Mouse (Mus musculus) lung, postnatal 25 days (tissue): Measurements from ENCODE around the gene Gm9857.

Experiments used
- DNase-seq: peaks from one replicate; pipeline ENCODE4 v3.0.0; 2022; ENCODE audit warnings: low spot score

Gm9857 gene

DNA sequence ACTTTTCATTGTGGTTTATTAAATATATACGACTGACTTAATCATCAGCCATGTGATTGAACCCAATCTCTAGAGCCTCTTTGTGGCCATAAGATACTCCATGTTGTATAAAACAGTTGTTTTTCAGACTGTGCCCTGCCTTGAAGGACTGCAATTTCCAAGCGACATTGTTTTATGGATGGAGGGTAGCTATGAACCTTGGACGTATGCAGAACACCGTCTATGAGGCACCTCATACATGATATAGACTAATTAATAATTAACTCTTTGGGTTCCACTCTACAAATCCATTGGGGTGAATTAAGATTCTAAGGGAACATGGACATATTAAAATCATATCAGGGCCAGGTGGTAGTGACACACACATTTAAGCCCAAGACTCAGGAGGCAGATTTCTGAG lies 14.6 kb downstream of the Gm9857 start:
- no peak for DNase-seq

DNA sequence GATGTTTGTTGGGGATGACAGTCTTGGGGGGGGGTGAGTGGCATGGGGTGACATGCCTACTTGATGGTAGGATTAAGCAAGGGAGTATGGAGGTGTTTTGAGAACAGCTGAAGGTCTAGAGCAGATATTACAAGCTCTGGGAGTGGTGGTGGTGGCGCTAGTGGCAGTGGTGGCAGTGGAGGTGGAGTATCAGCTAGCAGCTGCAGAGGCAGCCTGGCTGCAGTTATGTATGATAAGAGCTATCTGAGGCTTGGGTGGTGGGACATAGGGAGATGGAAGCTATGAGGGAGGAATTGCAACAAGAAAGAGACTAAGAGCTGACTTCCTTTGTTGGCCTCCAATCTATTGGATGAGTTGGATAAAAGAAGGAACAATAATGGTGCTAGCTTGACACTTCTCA lies 18.4 kb downstream of the Gm9857 start:
- DNase-seq, result no peak

DNA sequence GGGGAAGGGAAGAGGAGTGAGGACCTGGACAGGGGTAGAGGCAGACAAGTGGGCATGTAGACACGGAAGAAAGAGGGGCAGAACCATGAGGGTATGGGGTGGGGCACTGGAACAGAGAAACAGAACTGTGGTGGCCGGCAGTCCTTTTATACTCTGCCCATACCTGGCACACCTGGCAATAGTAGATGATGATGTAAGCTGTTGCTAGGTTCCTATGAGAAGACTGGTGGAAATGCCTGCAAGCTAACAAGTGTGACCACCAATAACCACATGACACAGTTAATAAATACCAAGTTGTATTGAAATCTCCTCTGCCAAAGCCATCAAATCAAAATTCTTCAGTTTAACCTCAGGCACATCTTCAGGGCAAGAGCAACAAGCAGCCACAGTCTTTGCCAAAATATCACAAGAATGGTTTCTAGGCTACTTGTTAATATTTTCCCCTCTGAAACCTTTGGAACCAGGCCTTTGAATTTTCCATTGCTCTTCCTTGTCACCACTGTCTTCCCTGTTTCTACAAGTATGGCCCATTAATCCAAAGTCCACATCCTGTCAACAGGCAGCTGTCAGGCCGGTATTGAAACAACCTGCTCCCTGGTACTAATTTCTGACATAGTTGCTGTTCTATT lies 19.7 kb downstream of the Gm9857 start:
- DNase-seq, result no peak

DNA sequence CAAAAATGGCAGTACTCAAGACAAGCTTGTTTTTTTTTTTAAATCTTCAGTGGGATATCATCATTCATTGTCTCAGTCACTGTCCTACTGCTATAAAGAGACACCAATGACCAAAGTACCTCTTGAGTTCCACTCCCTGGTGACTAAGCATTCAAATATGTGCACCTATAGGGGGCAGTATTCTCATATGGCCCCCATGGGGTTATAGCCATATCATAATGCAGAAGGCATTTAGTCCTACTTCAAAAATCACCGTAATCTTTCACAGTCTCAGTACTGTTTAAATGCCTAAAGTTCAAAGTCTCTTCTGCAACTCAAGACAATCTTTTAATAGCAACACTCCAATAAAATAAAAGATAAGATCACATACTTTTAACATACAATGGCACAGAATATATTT lies 21.4 kb downstream of the Gm9857 start:
- DNase-seq, result no peak

DNA sequence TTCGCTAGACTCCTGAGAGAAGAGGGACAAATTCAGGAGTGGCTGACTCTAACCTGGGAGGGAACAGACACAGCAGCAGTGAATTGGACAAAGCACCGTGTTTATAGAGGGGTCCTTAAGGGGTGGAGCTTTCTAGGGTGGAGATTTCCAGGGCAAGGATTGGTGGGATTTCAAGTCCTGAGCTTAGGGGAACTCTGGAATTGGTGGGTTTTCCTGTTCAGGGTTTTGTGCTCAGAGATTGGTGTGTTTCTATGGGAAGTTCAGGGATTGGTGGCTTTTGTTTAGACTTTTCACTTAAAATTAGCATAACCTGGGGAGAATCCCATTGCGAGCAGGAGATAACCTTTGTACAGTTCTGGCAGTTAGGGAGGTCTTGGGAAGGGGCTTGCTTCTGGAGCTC lies 22.3 kb downstream of the Gm9857 start:
- DNase-seq, result no peak

DNA sequence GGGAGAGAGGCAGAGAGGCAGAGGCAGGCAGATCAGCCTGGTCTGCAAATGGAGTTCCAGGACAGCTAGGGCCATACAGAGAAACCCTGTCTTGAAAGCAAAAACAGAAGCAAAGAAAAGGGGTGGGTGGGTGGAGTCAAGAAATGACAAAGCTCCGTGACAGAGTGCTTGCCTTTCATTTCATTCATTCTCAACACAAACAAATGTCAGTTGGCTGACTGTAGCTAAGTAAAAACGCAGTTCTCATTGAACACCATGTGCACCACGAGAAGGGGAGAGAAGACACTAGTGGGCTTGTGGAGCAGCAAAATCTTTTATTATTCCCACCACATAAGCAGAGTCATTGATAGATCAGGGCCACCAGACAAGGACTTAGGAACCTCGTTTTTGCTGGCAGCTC lies 23.4 kb downstream of the Gm9857 start:
- DNase-seq, result no peak

DNA sequence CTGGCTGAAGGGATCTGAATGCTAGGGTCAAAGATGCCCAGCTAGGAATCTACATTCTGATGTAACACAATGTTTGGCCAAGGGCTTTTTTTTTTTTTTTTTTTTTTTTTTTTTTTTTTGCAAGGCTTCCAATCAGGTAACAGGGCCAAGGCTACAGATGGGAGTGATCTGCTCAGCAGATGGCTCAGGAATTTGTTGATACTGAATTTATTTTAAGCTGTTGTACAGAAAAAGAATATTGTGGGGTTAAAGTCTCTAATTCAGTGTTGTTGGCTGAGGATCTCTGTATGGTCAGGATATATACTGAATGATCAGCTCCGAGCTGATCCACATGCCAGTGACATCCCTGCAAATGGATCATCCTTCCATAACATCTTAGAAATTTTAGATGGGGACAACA lies 24.2 kb downstream of the Gm9857 start:
- DNase-seq, result no peak

DNA sequence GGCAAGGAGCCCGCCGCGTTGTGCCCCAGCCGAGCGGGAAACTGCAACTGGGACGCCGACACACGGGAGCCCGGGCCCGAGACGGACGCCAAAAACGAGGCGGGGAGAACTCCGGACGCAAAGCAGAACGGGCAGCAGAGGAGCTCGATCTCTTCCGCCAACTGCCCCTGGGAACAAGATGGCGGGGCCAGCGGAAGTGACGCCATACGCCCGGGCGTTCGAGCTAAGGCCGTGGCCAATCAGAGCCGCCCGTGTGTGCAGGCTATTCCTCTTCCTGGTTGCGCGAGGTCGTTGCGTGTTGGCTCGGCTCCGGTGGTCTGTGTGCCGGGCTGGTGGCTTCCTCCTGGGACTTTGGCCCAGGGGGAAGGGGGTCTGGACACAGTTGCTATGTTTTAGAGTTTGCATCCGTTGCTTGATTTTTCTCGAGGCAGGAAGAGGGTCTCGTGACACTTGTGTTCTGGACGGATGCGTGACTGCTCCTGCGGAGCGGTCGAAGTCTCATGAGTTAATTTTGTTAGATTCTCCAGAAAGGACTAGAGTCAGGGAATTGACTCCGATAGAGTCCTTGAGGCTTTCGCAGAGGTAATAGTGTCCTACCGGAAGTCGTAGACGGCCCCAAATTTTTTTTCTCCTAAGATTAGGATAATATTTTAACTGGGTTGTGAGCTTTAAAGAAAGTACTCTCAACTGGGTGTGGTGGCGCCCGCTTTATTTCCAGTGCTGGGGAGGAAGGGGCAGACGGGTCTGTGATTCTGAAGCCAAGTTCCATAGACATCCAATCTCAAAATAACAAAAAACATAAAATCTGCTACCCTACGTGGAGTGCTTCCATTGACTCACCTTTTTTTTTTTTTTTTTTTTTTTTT lies 28.5 kb downstream of the Gm9857 start, which contains the start of gene Prpf38b:
TSS of gene Prpf38b (minus strand) at position 180 of the 866 bp plus-strand sequence.
- DNase-seq, result peak; percentile 97

DNA sequence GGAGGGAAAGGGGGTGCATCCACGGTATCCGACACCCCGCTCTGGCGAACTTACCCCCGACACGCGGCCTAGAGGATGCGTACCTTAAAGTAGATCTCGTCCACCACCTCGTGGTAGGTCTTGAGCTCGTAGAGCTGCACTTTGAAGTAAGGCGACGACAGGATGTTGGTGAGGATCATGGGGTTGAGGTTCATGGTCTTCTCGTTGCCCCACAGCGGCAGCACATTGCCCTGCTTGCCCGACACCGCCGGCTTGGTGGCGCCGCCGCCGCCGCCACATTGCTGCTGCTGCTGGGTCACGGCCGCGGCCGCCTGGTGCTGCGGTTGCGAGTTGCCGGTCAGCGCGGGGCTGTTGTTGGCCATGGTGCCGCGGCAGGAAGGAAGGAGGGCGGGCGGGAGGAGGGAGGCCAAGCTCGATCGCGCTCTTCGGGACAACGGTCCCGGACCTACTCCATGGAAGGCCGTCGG lies 29.1 kb downstream of the Gm9857 start:
- peak; percentile 74 for DNase-seq

DNA sequence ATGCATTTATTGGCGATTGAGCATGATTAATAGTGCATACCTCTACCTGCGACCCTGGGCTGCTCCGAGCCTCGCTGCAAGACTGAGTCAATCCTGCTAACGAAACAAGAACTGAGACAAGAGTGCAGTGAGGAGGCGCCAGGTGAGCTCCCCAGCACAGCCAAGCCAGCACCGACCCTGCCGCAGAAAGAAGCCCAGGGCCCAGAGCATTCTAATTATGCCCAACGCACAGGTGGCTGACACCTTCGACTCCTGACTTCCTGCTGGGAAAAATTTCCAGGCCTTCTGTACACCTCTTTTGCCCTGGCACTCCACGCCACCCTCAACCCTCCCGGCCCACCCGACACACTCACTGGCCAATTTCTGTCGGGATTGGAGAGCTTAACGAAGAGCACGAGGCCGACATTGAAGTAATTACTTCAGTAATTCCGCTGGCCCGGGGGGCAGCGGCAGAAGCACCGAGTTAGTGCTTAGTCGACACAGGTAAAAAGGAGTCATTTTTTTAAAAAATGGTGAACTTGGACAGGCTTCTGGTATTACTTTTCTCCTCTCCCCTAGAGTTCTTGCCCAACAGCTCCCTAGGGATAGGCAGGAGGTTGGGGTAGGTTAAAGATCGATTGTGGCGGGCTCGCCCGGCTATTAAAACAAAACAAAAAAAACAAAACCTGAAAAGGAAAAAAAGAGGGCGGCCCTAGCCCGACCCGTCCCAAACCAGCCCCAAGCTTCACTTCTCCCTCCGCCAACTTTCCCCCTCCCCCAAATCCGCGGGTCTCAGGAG lies 29.8 kb downstream of the Gm9857 start:
- peak; percentile 14 for DNase-seq

DNA sequence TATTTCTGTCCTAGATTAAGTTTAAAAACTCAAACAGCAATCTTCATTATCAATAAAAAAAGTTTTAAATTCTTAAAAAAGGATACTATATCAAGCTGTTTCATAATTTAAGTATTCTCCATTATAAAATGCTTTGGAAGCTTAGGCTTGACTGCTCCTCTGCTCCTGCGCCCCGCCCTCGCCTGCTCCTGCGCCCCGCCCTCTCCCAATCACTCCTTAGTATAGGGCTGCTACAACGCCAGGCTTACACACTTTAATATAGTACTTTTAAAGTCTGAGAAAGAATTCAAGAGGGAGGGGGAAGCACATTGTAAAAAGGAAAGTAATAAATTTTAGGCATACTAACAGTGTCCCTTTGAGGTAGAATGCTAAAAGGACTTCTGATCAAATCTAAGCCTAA lies 37.3 kb downstream of the Gm9857 start:
- no peak for DNase-seq

DNA sequence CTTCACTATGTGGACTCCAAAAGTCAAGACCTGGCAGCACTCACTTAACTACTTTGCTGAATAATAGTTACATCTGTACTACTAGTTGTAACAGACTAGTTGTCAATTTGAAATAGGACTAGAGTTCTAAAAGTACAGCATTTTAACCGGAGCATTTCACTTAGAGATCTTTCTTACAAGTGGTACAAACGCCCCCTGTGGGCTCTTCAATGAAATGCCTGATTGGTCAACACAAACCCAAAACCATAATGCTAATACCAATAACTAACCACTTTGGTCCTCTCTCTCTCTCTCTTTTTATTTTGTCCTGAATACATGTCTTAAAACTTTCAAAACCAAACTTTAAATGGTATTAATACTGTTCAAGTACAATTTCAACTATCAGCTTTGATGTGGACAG lies 38.2 kb downstream of the Gm9857 start:
- DNase-seq, result no peak

DNA sequence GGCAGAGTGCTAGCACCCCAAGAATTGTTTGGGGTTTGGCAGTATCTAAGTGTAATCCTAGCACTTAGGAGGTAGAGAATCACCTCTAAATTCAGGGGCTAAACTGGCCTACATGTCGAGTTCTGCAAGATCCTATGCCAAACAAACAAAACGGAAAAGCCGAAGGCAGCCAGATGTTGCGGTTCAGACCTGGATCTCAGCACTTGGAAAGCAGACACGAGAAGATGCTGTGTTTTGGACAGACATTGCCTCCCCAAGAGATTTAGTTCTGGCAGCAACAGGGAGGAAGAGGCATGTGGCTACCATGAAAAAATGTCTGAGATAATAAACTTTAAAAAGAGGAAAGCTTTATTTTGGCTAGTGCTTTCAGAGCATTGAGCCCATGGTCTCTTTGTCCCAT lies 39.6 kb downstream of the Gm9857 start:
- no peak for DNase-seq

DNA sequence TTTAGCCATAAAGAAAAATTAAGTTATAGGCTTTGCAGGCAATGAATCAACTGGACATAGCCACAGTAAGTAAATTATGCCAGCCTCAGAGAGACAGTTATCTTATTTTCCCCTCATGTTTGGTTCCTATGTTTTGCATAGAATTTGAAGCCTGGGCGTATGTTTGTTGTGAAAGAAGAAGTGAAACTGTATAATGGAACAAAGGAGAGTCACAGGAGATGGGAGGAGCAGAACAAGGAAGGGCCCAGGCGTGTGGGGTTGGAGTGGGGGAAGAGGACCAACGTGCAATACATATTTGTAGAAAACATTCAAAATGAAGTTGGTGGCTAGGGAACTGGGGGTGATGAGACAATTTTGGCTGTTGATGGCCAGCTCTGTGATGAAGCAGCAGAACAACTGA lies 40.1 kb downstream of the Gm9857 start:
- DNase-seq, result peak; percentile 56

DNA sequence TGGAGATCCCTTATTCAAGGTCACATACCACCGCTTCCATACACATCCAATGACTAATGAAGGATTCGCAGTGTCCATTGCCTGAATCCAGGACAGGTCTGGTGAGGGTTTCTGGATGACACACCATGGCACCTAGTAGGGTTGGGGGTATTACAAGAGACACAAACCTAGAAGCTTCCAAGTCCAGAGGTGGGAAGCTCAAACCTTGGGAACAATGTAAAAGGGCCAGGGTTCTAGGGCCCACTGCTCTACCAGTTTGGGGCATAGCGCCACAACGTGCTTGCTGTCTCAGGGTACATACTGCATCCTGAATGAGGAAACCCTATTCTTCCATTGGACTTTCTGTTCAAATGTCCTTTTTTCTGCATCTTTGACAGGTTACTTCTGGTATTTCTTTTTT lies 41.6 kb downstream of the Gm9857 start:
- no peak for DNase-seq

DNA sequence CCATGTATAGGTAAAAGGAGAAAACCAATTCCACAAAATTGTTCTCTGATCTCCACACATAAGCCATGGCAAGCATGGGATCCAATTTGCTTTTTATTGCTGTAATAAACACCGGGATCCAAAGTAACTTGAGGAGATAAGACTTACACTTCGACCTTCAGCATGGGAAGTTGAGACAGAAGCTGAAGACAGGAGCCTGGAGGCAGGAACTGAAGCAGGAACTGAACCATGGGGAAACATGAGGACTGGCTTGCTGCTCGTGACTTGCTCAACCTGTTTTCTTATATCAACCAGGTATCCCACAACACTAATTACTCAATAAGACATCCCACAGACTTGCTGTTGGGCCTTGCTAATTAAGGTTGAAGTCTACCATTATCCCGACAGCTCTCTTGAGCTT lies 47.3 kb downstream of the Gm9857 start:
- no peak for DNase-seq

DNA sequence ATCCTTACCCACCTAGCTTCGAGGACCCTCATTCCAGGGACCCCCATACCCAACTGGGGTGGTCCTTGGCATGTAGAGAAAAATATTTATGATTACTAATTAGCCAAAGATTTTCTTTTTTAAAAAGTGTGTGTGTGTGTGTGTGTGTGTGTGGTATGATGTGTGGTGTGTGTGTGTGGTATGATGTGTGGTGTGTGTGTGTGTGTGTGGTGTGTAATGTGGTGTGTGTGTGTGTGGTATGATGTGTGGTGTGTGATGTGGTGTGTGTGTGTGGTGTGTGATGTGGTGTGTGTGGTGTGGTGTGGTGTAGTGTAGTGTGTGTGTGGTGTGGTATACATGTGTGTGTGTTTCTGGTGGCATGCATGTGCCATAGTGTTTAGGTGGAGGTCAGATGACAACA lies 48.2 kb downstream of the Gm9857 start:
- no peak for DNase-seq
